Mouse (Mus musculus) lung, postnatal 0 days (tissue): ENCODE measurements at regions not wholly inside any gene's neighbourhood (a gene's known extent, or its start where the extent isn't known, plus 50 kb on each side); places are given as distances from the start of the nearest gene placed in this dataset.

Experiments used
- ATAC-seq: fragments of 200-750 bp; cut with Nextera tagmentation; 2 replicates; pipeline ENCODE4 v1.8.0; 2017; ENCODE audit warnings: moderate library complexity
- DNase-seq: peaks from one replicate; pipeline ENCODE4 v3.0.0-alpha.2; 2016; ENCODE audit warnings: low spot score
- H3K27ac ChIP-seq: fragments of 300-500 bp; sonication (generic); 2 replicates; pipeline ENCODE4 v1.5.1; 2014; ENCODE audit warnings: antibody characterized with exemption, mild to moderate bottlenecking, low read length, mixed read lengths
- H3K27me3 ChIP-seq: fragments of 300-500 bp; sonication (generic); replicated peaks from 2 replicates; pipeline ENCODE4 v1.6.1; 2014; ENCODE audit warnings: low read length, mixed read lengths; ENCODE audit not compliant: insufficient read depth
- H3K36me3 ChIP-seq: fragments of 300-500 bp; sonication (generic); 2 replicates; pipeline ENCODE4 v1.6.1; 2014; ENCODE audit warnings: low read length, mixed read lengths; ENCODE audit not compliant: insufficient read depth
- H3K4me1 ChIP-seq: fragments of 300-500 bp; sonication (generic); 2 replicates; pipeline ENCODE4 v1.6.1; 2014; ENCODE audit warnings: antibody characterized with exemption, low read depth, low read length, mixed read lengths; ENCODE audit not compliant: insufficient read depth
- H3K4me2 ChIP-seq: fragments of 300-500 bp; sonication (generic); replicated peaks from 2 replicates; pipeline ENCODE4 v1.6.1; 2014; ENCODE audit warnings: low read depth, mild to moderate bottlenecking, low read length, moderate library complexity, mixed read lengths
- H3K4me3 ChIP-seq: fragments of 300-500 bp; sonication (generic); 2 replicates; pipeline ENCODE4 v1.5.1; 2014; ENCODE audit warnings: low read depth, low read length
- H3K9ac ChIP-seq: fragments of 300-500 bp; sonication (generic); replicated peaks from 2 replicates; pipeline ENCODE4 v1.6.1; 2014; ENCODE audit warnings: low read depth, mild to moderate bottlenecking
- H3K9me3 ChIP-seq: fragments of 300-500 bp; sonication (generic); 2 replicates; pipeline ENCODE4 v1.6.1; 2016; ENCODE audit warnings: low read length, mixed read lengths
- CTCF ChIP-seq: IDR thresholded peaks from 2 replicates; pipeline ENCODE4 v1.5.1; 2016; ENCODE audit warnings: antibody characterized with exemption, mild to moderate bottlenecking
- EP300 ChIP-seq: IDR thresholded peaks from 2 replicates; pipeline ENCODE4 v1.6.1; 2016; ENCODE audit warnings: antibody characterized with exemption, mild to moderate bottlenecking, control low read depth
- WGBS: fragments of 180-500 bp; shearing (Covaris S2); extraction: QIAGEN DNeasy Blood & Tissue Kit; methylation state at CpG from one replicate; pipeline ENCODE4 v1.1.7; 2014; 5-methylcytosine and 5-hydroxymethylcytosine counted together

DNA sequence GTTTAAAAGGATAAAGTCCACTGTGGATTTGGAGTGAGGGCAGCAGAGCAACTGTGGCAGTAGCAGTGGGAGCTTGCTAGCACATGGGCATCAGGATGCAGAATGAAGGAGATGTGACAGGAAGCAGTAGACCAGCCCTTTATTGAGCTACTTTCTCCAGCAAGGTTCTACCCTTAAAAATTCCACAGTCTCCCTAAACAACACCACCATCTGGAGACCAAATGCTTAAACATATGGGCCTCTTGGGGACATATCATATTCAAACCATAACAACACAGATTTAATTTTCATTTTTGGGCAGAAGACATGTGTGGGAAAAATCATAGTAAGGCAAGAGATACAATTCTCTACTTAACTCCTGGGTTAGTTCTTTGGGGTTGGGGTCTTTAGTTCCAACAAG is 656.1 kb downstream of the Ets1 start:
- Histone ChIP-seq H3K4me1 (no peaks in the 10 kb centered on the region), H3K9ac (no peak overlapping the region), H3K4me3 (no peak overlapping the region), H3K27me3 (no peaks in the 10 kb centered on the region), H3K4me2 (no peak overlapping the region), H3K9me3 (no peaks in the 10 kb centered on the region), H3K27ac (no peak overlapping the region), H3K36me3 (no peaks in the 10 kb centered on the region)
- DNase-seq, result no peak
- no peak for ATAC-seq
- TF ChIP-seq EP300 (no peak), CTCF (no peak)

DNA sequence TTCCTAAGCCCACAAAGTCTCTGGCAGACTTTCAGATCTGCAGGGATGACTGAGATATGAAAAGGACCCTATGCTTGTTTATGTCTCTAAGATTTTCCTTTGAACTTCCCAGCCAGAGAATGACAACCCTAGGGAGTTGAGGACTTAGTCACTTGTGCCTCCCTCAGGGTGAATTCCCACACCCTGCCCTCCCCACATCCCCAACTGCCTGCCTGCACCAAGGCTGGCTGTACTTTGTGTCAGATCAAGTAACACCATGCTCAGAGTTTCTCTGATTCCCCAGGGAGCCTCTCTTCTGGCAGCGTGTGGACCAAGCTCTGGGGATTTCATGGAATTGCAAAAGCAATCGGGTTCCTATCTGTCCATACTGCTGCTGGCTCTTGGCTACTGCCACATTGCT is 659.9 kb downstream of the Ets1 start:
- no peak overlapping the region for H3K4me3 ChIP-seq
- no peaks in the 10 kb centered on the region for H3K9me3 ChIP-seq
- 0 out of 2 replicates have a peak, but pooled peaks have one; percentile 9 for ATAC-seq
- H3K4me1 ChIP-seq, result no peaks in the 10 kb centered on the region
- no peak overlapping the region for H3K9ac ChIP-seq
- TF ChIP-seq EP300 (no peak), CTCF (no peak)
- H3K36me3 ChIP-seq, result no peaks in the 10 kb centered on the region
- no peak overlapping the region for H3K27ac ChIP-seq
- H3K4me2 ChIP-seq, result no peak overlapping the region
- no peaks in the 10 kb centered on the region for H3K27me3 ChIP-seq
- no peak for DNase-seq
- WGBS, result 3% methylated on average over 2 of the region's 2 CpGs

DNA sequence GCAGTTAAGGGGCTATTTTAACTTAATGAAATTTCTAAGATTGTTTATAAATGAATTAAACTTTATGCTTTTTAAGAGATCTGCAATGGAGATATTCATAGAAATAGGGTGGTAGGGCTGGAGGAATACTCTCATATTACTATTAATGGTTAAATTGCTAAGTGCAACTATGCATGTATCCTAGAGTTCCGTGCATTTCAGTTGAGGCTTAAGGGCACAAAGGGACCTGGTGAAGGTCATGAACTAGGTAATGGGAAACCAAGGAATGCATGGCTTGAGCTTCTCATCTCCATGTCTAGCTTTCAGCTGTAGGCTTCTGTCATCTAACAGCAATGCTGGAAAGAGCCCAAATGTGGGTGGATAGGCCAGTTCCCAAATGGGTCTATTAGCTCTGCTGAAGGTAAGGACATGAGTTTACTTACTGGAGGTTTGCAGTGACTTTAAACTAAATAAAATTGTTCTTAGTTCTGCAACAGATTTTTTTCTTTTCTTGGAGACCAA is 683.6 kb downstream of the Ets1 start:
- no peak for ATAC-seq
- WGBS, result 84% methylated on average over 1 of the region's 1 CpGs

DNA sequence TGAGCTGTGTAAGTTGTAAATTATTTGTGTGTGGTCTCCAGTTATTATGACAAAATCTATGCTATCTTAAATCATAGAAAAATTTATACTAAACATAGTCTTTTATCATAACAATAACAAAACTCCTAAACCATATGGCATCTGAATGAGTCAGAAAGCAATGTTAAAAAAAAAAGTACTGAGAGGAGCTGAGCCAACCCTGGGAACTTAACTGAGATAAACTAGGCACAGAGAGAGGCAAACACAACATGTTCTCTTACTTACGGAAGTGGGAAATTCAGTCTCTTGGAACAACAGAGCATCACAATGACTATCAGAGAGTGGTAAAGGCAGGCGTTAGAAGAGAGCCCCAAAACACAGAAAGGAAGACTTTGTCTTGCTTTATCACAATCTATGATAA is 691.7 kb downstream of the Ets1 start:
- no peak overlapping the region for H3K4me2 ChIP-seq

More for the DNA sequence above, 683.6 kb downstream of the Ets1 start:
- no peak overlapping the region for H3K9ac ChIP-seq
- H3K4me1 ChIP-seq, result no peaks in the 10 kb centered on the region
- H3K36me3 ChIP-seq, result no peaks in the 10 kb centered on the region
- no peaks in the 10 kb centered on the region for H3K9me3 ChIP-seq
- DNase-seq, result no peak
- H3K4me2 ChIP-seq, result no peak overlapping the region
- TF ChIP-seq CTCF (no peak), EP300 (no peak)
- no peak overlapping the region for H3K4me3 ChIP-seq
- H3K27ac ChIP-seq, result no peak overlapping the region
- no peaks in the 10 kb centered on the region for H3K27me3 ChIP-seq

DNA sequence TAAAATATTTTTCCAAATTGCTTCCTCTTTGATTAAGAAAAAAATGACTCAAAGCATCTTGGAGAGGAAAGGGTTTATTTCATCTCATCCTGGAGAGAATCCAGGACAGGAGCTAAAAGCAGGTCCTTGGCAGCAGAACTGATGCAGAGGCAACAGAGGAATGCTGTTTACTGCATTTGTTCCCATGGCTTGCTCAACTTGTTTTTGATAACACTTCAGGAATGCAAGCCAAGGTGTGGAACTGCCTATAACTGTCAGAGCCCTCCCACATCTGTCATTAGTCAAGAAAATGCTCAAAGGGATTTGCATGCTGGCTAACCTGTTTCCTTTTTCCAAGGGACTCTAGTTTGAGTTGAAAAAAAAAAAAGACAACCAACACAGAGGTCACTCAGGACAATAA is 714.2 kb downstream of the Ets1 start:
- DNase-seq (no peak), ATAC-seq (no peak)
- Histone ChIP-seq H3K27me3 (no peaks in the 10 kb centered on the region), H3K9ac (no peak overlapping the region), H3K4me3 (no peak overlapping the region), H3K4me2 (no peak overlapping the region), H3K4me1 (no peaks in the 10 kb centered on the region), H3K9me3 (no peaks in the 10 kb centered on the region), H3K36me3 (no peaks in the 10 kb centered on the region), H3K27ac (no peak overlapping the region)
- no peak for TF ChIP-seq CTCF
- no peak for TF ChIP-seq EP300

More for the DNA sequence above, 691.7 kb downstream of the Ets1 start:
- WGBS, result 58% methylated on average over 2 of the region's 2 CpGs
- H3K4me1 ChIP-seq, result no peaks in the 10 kb centered on the region
- no peak for TF ChIP-seq CTCF
- no peak for TF ChIP-seq EP300
- DNase-seq, result peak; percentile 19
- no peak overlapping the region for H3K4me3 ChIP-seq
- no peak overlapping the region for H3K27ac ChIP-seq
- H3K9ac ChIP-seq, result no peak overlapping the region
- H3K36me3 ChIP-seq, result no peaks in the 10 kb centered on the region
- H3K27me3 ChIP-seq, result no peaks in the 10 kb centered on the region
- no peak for ATAC-seq
- no peaks in the 10 kb centered on the region for H3K9me3 ChIP-seq

DNA sequence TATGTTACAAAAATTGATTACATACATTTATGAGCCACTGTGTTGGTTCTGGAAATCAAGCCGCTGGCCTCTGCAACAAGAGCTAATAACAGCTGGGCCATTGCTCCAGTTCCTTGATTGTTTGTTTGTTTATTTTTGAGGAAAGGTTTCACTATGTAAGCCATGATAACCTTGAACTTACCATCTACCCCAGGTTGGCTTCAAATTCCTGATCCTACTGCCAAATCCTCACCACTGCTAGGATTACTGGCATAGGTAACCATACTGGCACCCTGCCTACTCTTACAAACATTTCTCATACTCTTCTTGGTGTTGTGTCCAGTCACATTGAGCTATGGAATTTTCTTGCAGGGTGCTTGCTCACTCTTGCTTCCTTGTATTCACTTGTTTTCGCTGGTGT is 720.6 kb downstream of the Ets1 start:
- Histone ChIP-seq H3K27ac (no peak overlapping the region), H3K9me3 (no peaks in the 10 kb centered on the region), H3K4me1 (no peaks in the 10 kb centered on the region), H3K27me3 (no peaks in the 10 kb centered on the region), H3K4me3 (no peak overlapping the region), H3K9ac (no peak overlapping the region), H3K4me2 (no peak overlapping the region), H3K36me3 (no peaks in the 10 kb centered on the region)
- ATAC-seq (no peak), DNase-seq (no peak)
- WGBS, result 66% methylated on average over 2 of the region's 2 CpGs
- no peak for TF ChIP-seq CTCF
- no peak for TF ChIP-seq EP300

DNA sequence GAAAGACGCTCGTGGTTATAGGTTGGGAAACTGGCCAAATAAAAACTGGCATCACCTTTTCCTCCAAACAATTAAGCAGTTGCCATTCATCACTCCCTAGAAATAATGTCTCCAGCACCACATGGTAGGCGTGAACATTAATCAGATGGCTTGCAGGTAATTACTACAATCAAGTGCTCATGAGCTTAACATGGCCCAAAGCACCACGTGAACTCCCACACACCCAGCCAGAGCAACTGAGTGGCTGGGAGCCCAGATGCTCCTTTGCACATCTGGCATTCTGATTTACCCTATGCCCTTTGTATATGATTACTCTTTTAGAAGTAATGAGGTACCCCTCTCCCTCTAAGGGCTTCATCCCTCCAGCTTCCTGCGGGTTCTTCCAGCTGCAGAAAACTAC is 724.9 kb downstream of the Ets1 start:
- H3K27me3 ChIP-seq, result no peaks in the 10 kb centered on the region
- no peaks in the 10 kb centered on the region for H3K9me3 ChIP-seq
- DNase-seq (no peak), ATAC-seq (no peak)
- TF ChIP-seq EP300, result no peak
- TF ChIP-seq CTCF, result no peak
- no peak overlapping the region for H3K27ac ChIP-seq
- 71% methylated on average over 5 of the region's 5 CpGs for WGBS
- H3K4me2 ChIP-seq, result no peak overlapping the region
- H3K4me1 ChIP-seq, result no peaks in the 10 kb centered on the region
- no peaks in the 10 kb centered on the region for H3K36me3 ChIP-seq
- no peak overlapping the region for H3K9ac ChIP-seq
- no peak overlapping the region for H3K4me3 ChIP-seq
